Mouse (Mus musculus) bone marrow, adult 2 months (tissue): ENCODE measurements at regions not wholly inside any gene's neighbourhood (a gene's known extent, or its start where the extent isn't known, plus 50 kb on each side); places are given as distances from the start of the nearest gene placed in this dataset.

Experiments
- CTCF ChIP-seq: fragments of 200-500 bp; IDR thresholded peaks from 2 replicates; pipeline ENCODE4 v1.5.1; 2011; ENCODE audit warnings: low read length, control low read depth; ENCODE audit not compliant: control insufficient read depth, insufficient read depth
- POLR2A ChIP-seq: fragments of 200-500 bp; IDR thresholded peaks from 2 replicates; pipeline ENCODE4 v1.6.1; 2011; ENCODE audit warnings: low read depth, mild to moderate bottlenecking, control low read depth, low read length, borderline replicate concordance; ENCODE audit not compliant: control insufficient read depth

DNA sequence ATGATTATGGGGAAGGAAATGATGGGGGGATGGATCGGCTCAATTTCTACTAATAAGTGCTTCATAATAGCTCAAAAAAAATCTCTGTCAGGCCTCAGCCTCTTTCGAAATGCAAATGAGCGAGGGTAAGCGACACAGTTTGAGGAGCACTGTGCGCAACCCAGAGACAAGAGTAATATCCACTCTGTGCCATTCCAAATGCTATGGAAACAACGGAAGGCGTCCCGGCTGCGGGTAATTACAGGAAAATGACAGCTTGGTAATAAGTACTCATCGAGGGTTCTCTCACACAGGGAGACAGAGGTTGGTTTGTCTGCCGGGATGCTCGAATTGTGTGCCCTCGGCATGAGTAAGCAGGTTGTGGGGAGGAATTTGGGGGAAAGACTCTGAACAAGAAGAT lies 459.9 kb upstream of the Mgmt start:
- no peak for TF ChIP-seq CTCF
- no peak for TF ChIP-seq POLR2A
